In the genomic region with DNA sequence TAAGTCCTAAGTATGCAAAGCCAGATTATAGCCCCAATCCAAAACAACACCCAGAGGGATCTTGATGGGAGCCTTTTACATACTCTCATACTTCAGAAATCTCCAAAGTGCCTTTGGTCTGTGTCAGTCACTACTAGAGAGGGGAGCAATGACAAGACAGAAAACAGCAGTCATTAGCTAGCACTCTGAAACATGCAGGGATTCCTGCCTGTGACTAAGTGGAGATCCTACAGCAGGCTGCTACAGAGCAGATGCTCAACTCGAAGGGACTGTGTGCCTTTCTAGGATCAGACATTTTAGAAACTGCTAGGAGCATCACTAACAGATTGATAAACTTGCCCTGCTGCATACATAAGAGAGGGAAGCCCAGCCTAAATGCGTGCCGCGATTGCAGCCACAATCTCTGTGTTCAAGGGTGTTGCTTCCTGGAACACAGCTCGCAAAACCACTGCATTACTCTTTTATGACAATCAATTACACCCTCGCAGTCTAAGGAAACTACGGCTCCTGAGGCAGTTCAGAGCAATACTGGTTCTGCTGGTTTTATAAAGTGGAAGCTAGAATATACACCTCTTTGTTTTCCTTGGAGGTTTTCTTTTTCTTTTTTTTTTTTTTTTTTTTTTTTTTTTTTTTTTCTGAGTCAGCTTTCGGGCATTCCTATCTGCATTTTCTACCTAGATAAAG, we compare ENCODE assay signal across 9 mouse cellular contexts. TPM values are rescaled to one million over a fixed set of nuclear protein-coding genes. Genes with fewer than 3 reads are reported as not detected.
DNase-seq lines count a peak whose midpoint lies in the region; ATAC-seq and TF ChIP-seq lines count a peak whose summit lies in the region.
"Had no signal": no experiment of that assay in that cellular context is flagged by ENCODE, and none has a peak within 500 bp of the region (broad histone marks: within the 10 kb centered on the region; RNA-seq: fewer than 3 reads in every experiment).

No protein-coding gene starts in this region.

- no peak overlapping the region for H3K9ac ChIP-seq in kidney, embryonic 15.5 days
- H3K9ac ChIP-seq in intestine, embryonic 15.5 days, result no peak overlapping the region

- H3K4me1 ChIP-seq in kidney, embryonic 15.5 days, result peaks cover 26% of the 10 kb centered on the region
- H3K4me1 ChIP-seq in kidney, adult 2 months (ENCODE audit: control insufficient read depth, insufficient read depth, low read length), result no peaks in the 10 kb centered on the region
- H3K4me1 ChIP-seq in intestine, embryonic 15.5 days (replicated peaks), result peaks cover 16% of the 10 kb centered on the region

- no peak overlapping the region for H3K4me2 ChIP-seq in kidney, embryonic 15.5 days
- peak overlapping the region; percentile 30 for H3K4me2 ChIP-seq in intestine, embryonic 15.5 days (replicated peaks)

- H3K27me3 ChIP-seq in kidney, embryonic 15.5 days, result no peaks in the 10 kb centered on the region
- H3K27me3 ChIP-seq in kidney, adult 2 months (replicated peaks; ENCODE audit: control insufficient read depth, insufficient read depth, low read length), result no peaks in the 10 kb centered on the region
- no peaks in the 10 kb centered on the region for H3K27me3 ChIP-seq in intestine, embryonic 15.5 days (replicated peaks)

- TF ChIP-seq CTCF in kidney, adult 2 months (conservative IDR thresholded peaks at IDR 0.05; ENCODE audit: insufficient read depth, insufficient read length, low read depth, low read length), result no peak

- H3K9me3 ChIP-seq in kidney, embryonic 15.5 days (replicated peaks), result no peaks in the 10 kb centered on the region
- H3K9me3 ChIP-seq in intestine, embryonic 15.5 days, result no peaks in the 10 kb centered on the region

- H3K36me3 ChIP-seq in kidney, embryonic 15.5 days, result no peaks in the 10 kb centered on the region
- H3K36me3 ChIP-seq in kidney, adult 2 months (ENCODE audit: control insufficient read depth, insufficient read depth, low read length), result no peaks in the 10 kb centered on the region
- no peaks in the 10 kb centered on the region for H3K36me3 ChIP-seq in intestine, embryonic 15.5 days

- H3K4me3 ChIP-seq in kidney, embryonic 15.5 days (replicated peaks), result no peak overlapping the region
- no peak overlapping the region for H3K4me3 ChIP-seq in kidney, adult 2 months (ENCODE audit: insufficient read depth, low read depth, low read length)
- no peak overlapping the region for H3K4me3 ChIP-seq in intestine, embryonic 15.5 days (replicated peaks)

- ATAC-seq in kidney, embryonic 15.5 days (replicated peaks; ENCODE audit: low FRiP score), result 0 out of 2 replicates have a peak, but pooled peaks have one; percentile 49
- ATAC-seq in intestine, embryonic 15.5 days, result peak; percentile 89
- no peak for ATAC-seq in CD4-positive, CD25-positive, alpha-beta regulatory T cell, adult 4 months

- 26% methylated on average over 8 of the region's 8 CpGs for WGBS in kidney, embryonic 15.5 days
- WGBS in kidney, adult 2 months, result 29% methylated on average over 8 of the region's 8 CpGs
- 17% methylated on average over 8 of the region's 8 CpGs for WGBS in intestine, embryonic 15.5 days

- H3K27ac ChIP-seq in kidney, embryonic 15.5 days, result 0 out of 2 replicates have a peak overlapping the region, but pooled peaks have one; percentile 13
- H3K27ac ChIP-seq in kidney, adult 2 months (ENCODE audit: insufficient read depth, low read depth, low read length), result no peak overlapping the region
- peak overlapping the region; percentile 84 for H3K27ac ChIP-seq in intestine, embryonic 15.5 days

- DNase-seq in kidney, adult 2 months, result no peak
- DNase-seq in urinary bladder, postnatal 25 days (ENCODE audit: low spot score), result peak; percentile 12
- no peak for DNase-seq in urinary bladder, adult 2 months (ENCODE audit: low spot score)
- DNase-seq in right cerebral cortex, postnatal 14 days, result no peak
- DNase-seq: cerebellum, adult 11-12 months; spleen, adult 18-20 months had no signal

- TF ChIP-seq POLR2A in kidney, adult 2 months (IDR thresholded peaks at IDR 0.05; ENCODE audit: low read depth, low read length), result no peak

RNA-seq across cellular contexts. Expression of a gene that starts 50.7 kb away (rescaled TPM):
- polyA plus RNA-seq in kidney, embryonic 15.5 days (2015; fragmentation: Nextera tagmentation; extraction: Ambion mirVana), result 9.9 and 10.8 TPM in 2 replicates
- polyA plus RNA-seq in kidney, adult 2 months (2012; rRNA removed), result 1.1 and 2.3 TPM in 2 replicates
- polyA plus RNA-seq in urinary bladder, adult 2 months (2012; rRNA removed), result 5.4 and 5.9 TPM in 2 replicates
- polyA plus RNA-seq in intestine, embryonic 15.5 days (2015; fragmentation: Nextera tagmentation; extraction: Ambion mirVana), result 8.7 and 9.1 TPM in 2 replicates
- under 1 TPM in 1 of 2 experiments, not detected in 1; 0.39 TPM for polyA plus RNA-seq in CD4-positive, CD25-positive, alpha-beta regulatory T cell, adult 4 months (2017; shearing (Covaris generic))
